Mouse (Mus musculus): ENCODE results near the gene Tmem107.

GRCm38 (mm10) chr11:69118765-69119164 is 48.2 kb downstream of the Tmem107 start:
- TF ChIP-seq CTCF (IDR thresholded peaks at IDR 0.05; ENCODE audit: low read depth, low read length): no peak
- no peak for TF ChIP-seq GATA1 (IDR thresholded peaks at IDR 0.05; ENCODE audit: borderline replicate concordance, low read length)
